Mouse (Mus musculus): ENCODE measurements at regions not wholly inside any gene's neighbourhood (a gene's known extent, or its start where the extent isn't known, plus 50 kb on each side); places are given as distances from the start of the nearest gene placed in this dataset.
A peak's percentile ranks its signal among the peaks of the same experiment; 100 is the strongest.

DNA sequence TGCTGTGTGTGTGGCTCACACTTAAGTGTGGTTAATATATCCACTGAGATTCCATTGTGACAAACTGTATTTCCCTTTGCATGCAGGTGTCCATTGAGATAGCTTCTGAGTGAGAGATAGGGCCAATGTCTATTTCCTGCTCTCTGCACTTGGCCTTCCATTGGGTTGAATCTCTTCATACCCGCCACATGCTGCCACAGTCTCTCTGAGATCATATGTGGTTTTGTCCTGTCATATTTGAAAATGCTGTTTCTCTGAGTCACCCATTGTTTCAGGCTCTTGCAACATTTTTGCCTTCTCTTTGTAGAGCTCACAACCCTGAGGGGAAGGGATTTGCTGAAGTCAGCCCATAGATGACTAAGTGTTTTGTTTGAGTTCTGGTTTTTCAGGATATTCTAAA is 2081.3 kb downstream of the Olfm4 start:
- peak; percentile 36 for DNase-seq (ENCODE audit: low read depth)

DNA sequence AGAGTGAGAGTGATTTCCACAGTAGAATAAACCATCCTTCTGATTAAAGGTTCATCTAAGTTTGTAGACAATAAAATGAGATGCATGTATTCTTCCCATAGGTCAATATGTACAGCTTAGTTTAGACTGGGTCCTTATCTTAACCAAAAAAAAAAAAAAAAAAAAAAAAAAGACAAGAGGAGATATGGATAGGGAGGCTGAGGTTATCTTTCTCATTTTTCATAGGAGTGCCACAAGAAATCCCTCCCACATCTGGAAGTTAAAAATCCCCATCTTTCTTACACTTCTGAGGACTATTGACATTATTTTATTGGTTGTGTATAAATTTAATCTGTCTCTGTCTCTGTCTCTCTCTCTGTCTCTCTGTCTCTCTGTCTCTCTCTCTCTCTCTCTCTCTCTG is 2117.8 kb downstream of the Olfm4 start:
- DNase-seq (ENCODE audit: low read depth) = no peak

DNA sequence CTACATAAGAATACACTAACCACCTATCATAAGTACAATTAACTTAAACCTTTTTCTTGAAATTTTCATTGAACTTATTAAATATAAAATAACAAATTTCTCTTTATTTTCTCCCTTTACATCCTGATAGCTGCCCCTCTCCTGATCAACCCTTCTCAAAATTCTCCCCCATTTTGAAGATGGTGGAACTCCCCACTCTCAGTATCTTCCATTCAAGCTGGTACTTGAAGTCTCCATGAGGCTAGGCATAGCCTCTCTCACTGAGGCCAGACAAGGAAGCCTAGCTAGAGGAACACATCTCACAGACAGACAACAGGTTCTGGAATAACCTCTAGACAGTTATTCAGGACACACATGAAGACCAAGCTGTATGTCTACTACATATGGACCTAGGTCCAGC is 2129.0 kb downstream of the Olfm4 start:
- DNase-seq (ENCODE audit: low read depth) = no peak

DNA sequence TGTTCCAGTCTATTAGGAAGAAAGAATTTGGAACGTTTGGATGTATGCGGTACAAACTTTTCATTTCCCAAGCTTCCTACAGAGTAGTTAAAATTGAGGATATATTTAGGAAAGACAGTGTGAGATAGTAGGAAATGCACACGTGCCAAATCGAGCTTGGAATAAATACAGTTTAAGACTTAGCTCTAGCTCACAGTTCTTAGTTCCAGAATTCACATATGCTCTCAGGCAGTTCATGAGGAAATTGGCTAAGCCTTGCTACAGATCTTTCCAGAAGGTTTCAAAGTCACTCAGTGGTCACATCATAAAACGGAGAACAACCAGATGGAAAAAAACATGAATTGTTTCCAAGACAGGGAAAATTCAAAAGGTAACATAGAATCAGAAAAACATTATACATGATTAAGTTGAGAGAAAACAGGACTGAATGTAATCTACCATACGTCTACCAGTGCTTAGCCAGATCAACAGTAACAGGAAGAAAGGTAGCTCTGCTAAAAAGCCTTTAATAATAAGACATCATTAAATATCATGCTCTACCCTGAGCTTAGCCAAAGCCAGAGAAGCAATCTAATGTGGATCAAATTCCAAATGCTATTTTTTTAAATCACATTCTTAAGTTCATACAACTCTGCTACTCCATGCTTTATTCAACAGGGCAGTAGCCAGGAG is 2165.1 kb downstream of the Olfm4 start:
- DNase-seq (ENCODE audit: low read depth) = no peak

DNA sequence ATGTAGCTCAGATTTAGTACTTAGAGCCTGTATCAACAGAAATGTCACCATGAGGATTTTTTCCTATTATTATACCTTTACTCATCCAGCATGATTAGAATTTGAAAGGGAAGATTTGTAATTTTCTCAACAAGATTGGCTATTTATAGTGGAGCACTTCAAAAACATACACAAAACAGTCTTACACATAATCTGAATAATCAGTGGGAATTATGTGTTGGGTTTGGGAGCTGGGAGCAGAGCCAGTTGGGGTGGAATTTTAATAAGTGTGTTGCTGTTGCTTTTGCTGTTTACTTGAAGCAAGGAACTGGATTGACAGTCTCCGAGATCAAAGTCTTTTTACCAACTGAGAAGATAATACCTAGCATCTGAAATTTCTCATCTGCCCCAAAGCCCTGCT is 2201.5 kb downstream of the Olfm4 start:
- no peak for DNase-seq (ENCODE audit: low read depth)

DNA sequence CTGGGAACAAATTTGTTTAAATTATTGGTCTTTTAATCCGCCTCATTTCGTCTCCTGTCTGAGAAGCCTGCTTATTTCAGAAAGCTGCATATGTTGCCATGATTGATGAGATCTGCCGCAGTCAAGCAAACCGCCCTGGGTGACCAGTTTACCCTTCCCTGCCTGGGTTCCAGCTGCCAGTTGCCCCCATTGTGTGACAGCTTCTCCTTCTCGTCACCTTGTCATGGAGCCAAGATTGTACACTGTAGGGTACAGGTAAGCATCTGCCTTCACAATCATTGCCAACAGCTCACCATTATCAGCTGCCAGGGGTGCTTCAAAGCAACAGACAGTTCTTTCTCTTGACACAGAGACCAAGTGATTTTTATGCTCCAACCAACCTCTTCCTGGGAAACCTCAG is 2226.5 kb downstream of the Olfm4 start:
- DNase-seq (ENCODE audit: low read depth) = no peak

DNA sequence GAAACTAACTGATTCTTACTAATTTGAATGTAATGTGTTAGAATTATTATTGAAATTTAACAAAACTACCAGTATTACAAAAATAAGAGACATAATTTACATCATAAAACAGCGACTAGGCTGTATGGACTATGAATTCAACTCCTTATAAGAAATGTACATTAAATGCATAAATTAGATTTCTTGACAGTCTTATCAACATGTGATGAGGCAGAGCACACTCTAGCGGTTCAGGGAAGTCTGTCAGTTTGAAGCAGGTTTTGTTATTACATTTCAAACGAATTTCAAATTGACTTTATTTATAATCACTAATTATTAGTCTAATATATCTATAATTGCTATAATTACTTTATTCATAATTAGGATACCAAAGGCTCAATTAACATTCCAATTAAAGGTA is 2214.8 kb upstream of the Pcdh17 start:
- DNase-seq (ENCODE audit: low read depth) = no peak

DNA sequence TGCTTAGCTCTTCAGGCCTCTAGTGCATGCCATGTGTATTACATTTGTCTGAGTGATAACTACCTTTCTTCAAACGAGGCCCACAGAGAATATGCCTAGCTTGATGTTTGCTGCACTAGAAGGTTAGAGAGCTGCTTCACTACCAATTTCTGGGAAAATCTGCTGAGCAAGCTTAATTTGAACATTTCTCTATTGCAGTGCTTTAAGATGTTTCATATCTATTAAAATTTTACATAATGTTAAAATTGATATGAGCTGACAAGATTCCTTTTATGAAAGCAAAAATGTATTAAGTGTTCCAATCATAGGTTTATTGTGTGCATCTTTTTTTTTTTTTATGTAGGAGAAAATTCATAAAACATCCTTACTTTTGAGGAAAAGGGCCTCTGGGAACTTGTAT is 2207.1 kb upstream of the Pcdh17 start:
- DNase-seq (ENCODE audit: low read depth) = no peak

DNA sequence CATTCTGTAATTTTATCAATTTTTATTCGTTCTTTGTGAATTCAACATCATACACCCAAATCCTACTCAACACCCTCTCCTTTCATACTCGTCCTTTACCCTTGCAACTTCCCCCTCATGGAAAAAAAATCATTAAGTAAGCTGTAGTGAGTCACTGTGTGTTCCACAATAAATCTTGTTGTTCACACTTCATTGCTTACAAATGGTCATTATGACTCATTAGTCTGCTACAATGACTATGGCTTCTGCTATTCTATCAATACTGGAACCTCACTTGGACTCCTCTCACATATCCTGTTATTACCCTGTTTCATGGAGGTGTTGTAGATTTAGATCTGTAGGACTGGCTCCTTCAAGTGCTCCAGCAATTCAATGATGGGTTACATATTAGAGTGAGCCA is 2200.0 kb upstream of the Pcdh17 start:
- DNase-seq (ENCODE audit: low read depth) = no peak

DNA sequence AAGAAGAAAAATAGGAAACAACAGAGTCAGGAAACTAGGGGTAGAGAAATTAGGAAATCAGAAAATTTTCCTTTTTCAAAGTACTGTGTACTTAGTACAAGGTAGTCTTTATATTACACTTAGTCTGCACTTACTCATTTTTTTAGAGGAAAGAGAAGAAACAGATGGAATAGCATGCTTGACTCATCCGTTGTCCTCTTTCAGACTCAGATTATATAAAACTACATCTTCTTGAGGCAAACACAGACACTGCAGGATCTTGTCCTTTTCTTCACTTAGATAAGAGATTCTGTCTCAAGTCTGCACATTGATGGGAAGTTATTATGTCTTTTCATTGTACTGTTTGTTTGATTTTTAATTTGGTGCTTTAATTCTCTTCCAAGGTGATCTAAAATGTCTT is 2198.5 kb upstream of the Pcdh17 start:
- no peak for DNase-seq (ENCODE audit: low read depth)

All from fibroblast of lung, adult 2 months (primary cell).